Mouse (Mus musculus): Measurements from ENCODE around the gene Col5a1.

GRCm38 (mm10) chr2:27905411-27905810, 19.2 kb downstream of the Col5a1 start:
- TF ChIP-seq CTCF (IDR thresholded peaks at IDR 0.05; ENCODE audit: extremely low read depth, insufficient read length, insufficient replicate concordance, low read depth, low read length) (no peak), POLR2A (IDR thresholded peaks at IDR 0.05; ENCODE audit: low read depth, low read length) (no peak)

Measured in small intestine, adult 2 months (tissue).